Mouse (Mus musculus) lung, postnatal 0 days (tissue): ENCODE measurements around the gene Nipsnap1.

Experiments used
- CTCF ChIP-seq: IDR thresholded peaks from 2 replicates; pipeline ENCODE4 v1.5.1; 2016; ENCODE audit warnings: antibody characterized with exemption, mild to moderate bottlenecking
- EP300 ChIP-seq: IDR thresholded peaks from 2 replicates; pipeline ENCODE4 v1.6.1; 2016; ENCODE audit warnings: antibody characterized with exemption, mild to moderate bottlenecking, control low read depth

GRCm38 (mm10) chr11:4850404-4850803 is 23.3 kb upstream of the Nipsnap1 start:
- TF ChIP-seq EP300 = no peak
- TF ChIP-seq CTCF = no peak
